Mouse (Mus musculus) small intestine, adult 2 months (tissue): ENCODE measurements around the gene Xlr4c.
"Not testable (repeated sequence)": the region's sequence is repeated elsewhere in the genome, so short reads cannot be mapped to it uniquely, and the experiment has no call there.

Experiments
- CTCF ChIP-seq: fragments of 200-500 bp; IDR thresholded peaks from 2 replicates; pipeline ENCODE4 v1.5.1; 2012; ENCODE audit warnings: low read depth, mild to moderate bottlenecking, control low read depth, inconsistent platforms, low read length, moderate library complexity, mixed read lengths; ENCODE audit not compliant: insufficient replicate concordance, insufficient read length; ENCODE audit errors: extremely low read depth
- POLR2A ChIP-seq: fragments of 200-500 bp; IDR thresholded peaks from 2 replicates; pipeline ENCODE4 v1.6.1; 2012; ENCODE audit warnings: low read depth, mild to moderate bottlenecking, control low read depth, inconsistent platforms, low read length, moderate library complexity

DNA sequence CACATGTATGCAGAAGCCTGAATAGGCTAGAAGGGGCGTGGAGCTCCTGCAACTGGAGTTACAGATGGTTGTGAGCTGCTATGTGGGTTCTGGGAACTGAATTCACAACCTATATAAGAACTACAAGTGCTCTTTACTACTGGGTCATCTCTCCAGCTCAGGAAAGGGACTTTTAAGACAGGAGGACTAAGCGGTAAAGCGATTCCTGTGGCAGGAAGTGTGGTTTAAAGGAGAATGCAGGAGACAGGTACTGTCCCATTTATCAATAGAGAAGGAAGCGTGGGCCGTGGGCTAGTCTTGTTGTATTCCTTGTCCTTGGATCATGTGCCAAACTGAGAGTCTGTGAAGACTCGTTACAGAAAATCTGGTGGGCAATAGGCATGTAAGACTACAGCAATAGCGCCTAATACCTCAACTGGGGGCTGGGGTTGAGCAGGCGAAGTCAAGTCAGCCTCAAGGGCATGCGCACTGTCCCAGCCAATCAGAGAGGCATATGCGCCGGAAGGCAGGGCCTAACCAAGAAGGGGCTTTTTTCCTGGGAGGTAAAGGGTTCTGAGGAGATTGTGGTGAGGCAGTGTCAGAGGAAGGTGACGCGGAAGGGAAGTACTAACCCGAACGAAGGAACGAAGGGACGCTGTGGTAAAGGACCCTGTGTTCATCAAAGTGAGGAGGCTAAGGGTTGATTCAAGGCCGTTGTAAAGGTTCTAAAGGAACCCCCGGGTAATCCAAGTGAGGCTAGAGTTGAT lies 28.9 kb downstream of the Xlr4c start, which contains the start of gene Xlr4b:
- TF ChIP-seq POLR2A, CTCF: not testable (repeated sequence)
